Mouse (Mus musculus): ENCODE data around the gene Bdkrb1.

DNA sequence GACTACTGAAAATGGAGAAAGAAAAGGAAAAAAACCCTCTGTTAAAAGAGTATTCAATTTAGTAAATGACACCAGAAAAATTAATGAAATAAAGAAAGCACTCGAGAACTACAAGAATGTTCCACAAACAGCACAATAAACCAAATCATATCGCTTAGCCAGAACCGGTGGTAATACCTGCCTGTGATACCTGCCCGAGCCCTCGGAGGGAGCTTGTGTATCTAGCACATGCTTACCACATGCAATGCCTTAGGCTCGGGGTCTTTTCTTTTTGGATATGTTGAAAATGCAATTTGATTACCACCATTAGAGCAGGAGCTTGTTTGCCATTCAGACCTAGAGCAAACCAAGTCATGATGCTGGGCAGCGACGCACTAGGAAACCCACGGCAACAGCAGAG, 33.7 kb downstream of the Bdkrb1 start:
- TF ChIP-seq TAL1 (conservative IDR thresholded peaks at IDR 0.05; ENCODE audit: low read depth, low read length) (no peak), POLR2AphosphoS5 (IDR thresholded peaks at IDR 0.05; ENCODE audit: insufficient replicate concordance, low read depth, low read length) (no peak), CTCF (IDR thresholded peaks at IDR 0.05; ENCODE audit: low read depth, low read length) (no peak)
